Mouse (Mus musculus): ENCODE measurements around the gene Resp18.

Resp18 gene

GRCm38 (mm10) chr1:75277195-75278188, 723 bp downstream of the Resp18 start:
- DNase-seq (ENCODE audit: low spot score), result peak; percentile 61

DNA sequence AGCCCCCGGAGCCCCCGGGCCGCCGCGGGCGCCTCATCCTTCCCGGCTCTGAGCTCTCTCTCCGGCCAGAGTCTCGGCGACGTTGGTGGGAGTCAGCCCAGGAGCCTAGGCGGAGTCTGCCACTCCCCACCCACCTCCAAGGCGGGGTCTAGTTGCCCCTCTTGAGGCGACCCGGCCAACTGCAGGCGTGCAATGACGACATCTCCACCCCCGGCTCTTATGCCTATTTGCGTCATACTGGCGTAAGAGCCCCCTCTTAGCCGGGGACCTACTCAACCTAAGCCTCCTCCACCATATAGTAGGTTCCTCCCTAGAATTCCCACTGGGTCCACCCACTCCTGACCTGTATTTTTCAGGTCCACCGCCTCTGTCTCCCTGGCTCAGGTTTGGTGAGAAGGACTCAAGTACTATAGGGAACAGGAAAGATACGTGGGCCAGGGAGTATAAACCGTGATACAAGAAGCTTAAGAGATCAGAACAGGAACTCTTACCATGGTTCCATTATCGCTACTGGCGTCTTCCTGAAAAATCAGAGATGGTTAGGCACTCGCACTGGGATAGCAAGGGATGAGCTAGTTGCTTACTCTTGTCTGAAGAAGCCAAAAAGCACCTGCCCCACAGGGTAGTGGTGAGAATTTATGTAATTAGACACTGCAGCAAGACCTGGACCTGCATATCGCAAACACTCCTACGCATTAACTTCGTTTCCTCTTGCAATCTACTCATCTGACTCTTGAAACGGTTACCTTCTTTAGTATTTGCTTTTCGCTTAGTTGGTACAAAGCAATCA, 13.9 kb downstream of the Resp18 start, which contains the start of gene Ptprn:
Gene Ptprn (minus strand): TSS at position 412 of the 790 bp plus-strand sequence.
- no peak for DNase-seq (ENCODE audit: low spot score)

GRCm38 (mm10) chr1:75262969-75263951, 15.0 kb downstream of the Resp18 start:
- peak; percentile 75 for DNase-seq (ENCODE audit: low spot score)

GRCm38 (mm10) chr1:75261278-75261677, 16.9 kb downstream of the Resp18 start:
- no peak for DNase-seq (ENCODE audit: low spot score)

GRCm38 (mm10) chr1:75255516-75256046, 22.6 kb downstream of the Resp18 start:
- DNase-seq (ENCODE audit: low spot score), result no peak

DNA sequence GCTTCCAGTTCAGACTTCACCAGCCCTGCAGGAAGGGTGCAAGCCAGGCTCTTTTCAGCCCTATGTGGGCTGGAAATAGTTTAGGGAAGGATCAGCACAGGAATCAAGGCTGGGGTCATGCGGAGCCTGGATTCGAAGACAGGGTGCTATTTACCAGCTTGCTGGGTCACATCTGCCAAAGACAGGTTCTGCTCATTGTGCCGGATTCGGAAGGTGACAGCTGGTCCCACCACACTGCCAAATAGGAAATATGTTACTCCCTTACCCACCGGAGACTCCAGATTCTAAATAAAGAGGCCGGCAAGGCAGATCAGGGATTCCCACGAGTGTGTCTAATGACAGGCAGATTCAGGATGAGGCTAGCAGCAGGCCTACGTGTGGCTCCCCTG, 23.6 kb downstream of the Resp18 start:
- no peak for DNase-seq (ENCODE audit: low spot score)

GRCm38 (mm10) chr1:75253849-75254624, 24.2 kb downstream of the Resp18 start:
- peak; percentile 84 for DNase-seq (ENCODE audit: low spot score)

- no peak for DNase-seq (ENCODE audit: low spot score)
Observed at GRCm38 (mm10) chr1:75253029-75253428, 25.2 kb downstream of the Resp18 start.

- DNase-seq (ENCODE audit: low spot score), result no peak
Observed at GRCm38 (mm10) chr1:75252308-75252707, 25.9 kb downstream of the Resp18 start.

DNA sequence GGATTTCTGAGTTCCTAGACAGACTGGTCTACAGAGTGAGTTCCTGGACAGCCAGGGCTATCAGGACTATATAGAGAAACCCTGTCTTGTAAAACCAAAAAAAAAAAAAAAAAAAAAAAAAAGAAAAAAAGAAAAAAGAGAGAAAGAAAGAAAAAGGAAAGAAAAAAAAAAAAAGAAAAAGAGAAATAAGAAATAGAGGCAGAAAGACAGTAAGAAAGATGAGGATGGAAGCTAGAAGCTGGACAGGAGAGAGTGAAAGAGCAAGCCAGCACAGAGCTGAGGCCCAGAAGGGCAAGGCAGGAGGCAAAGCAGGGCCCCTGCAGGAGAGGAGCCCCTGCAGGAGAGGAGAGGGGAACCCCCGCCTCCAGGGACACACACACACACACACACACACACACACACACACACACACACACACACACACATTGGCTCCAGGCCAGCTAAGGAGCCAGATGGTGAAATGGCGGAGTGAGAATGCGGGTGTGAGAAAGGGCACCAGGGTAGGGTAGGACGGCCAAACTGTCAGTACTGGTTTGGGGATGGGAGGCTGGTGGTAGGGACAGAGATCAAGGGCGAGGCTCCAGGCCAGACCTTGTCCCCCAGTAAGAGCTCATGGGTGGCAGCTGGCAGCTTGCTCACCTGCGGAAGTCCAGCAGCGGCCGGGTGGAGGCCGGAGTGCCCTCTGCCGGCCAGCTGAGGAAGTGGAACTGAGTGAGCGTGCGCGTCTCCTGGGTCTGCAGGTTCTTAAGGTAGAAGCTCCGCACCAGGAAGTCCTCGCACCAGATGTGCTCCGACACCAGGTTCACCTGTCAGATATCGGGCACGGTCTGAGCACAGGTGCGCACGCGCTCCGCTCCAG, 26.9 kb downstream of the Resp18 start:
- peak; percentile 76 for DNase-seq (ENCODE audit: low spot score)

DNA sequence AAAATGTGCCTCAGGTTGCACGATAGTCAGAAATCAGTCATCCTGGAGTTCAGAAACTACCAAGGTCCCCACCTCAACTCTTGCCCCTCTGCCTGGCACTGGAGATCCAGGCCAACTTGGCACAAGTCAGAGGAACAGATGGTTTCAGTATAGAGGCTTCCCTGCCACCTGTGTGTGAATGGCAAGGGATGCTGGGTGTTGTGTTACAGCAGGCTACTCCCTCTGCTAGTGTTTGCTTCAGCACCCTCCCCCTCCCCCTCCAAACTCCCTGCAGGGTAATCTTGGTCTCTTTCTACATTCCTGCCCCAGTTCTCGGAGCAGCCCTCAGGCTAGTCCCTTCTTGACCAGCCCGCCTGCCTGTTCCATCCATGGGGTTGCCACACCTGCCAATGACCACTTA, 27.7 kb downstream of the Resp18 start:
- no peak for DNase-seq (ENCODE audit: low spot score)

- peak; percentile 33 for DNase-seq (ENCODE audit: low spot score)
Observed at GRCm38 (mm10) chr1:75248041-75248772, 30.0 kb downstream of the Resp18 start.

GRCm38 (mm10) chr1:75247071-75247930, 30.9 kb downstream of the Resp18 start:
- DNase-seq (ENCODE audit: low spot score), result no peak

- no peak for DNase-seq (ENCODE audit: low spot score)
Observed at GRCm38 (mm10) chr1:75244836-75245235, 33.4 kb downstream of the Resp18 start.

GRCm38 (mm10) chr1:75244175-75244826, 33.9 kb downstream of the Resp18 start:
- no peak for DNase-seq (ENCODE audit: low spot score)

DNA sequence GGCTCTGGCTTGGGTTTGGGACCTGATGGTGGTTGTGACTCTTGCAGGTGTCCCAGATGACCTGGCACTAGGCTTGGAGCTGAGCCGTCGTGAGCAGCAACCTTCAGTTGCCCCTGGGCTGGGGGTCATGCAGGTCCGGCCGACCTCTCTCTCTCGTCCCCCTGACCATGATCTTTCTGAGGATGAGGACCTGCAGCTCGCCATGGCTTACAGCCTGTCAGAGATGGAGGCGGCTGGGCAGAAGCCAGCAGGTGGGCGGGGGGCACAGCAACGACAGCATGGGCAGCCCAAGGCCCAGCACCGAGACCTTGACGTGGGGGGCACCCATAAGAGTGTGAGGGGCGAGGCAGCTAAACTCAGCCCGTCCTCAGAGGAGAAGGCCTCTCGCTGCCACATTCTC, 34.8 kb downstream of the Resp18 start:
- no peak for DNase-seq (ENCODE audit: low spot score)

GRCm38 (mm10) chr1:75239591-75239990, 38.6 kb downstream of the Resp18 start:
- DNase-seq (ENCODE audit: low spot score), result no peak
